Mouse (Mus musculus): ENCODE measurements around the gene Rangap1. TPM values are rescaled to one million over a fixed set of nuclear protein-coding genes. Genes with fewer than 3 reads are reported as not detected.

The Rangap1 gene
- total RNA-seq (2015) (29.8 and 32.0 TPM in 2 replicates), total RNA-seq (2017) (76.5 and 79.1 TPM in 2 replicates)

- peak; percentile 80 for ATAC-seq (ENCODE audit: poor library complexity, severe bottlenecking)
These were observed at the start of gene Rangap1, which contains the start of gene Zc3h7b for GRCm38 (mm10) chr15:81744992-81745600. Gene Rangap1, minus strand, starts transcription at chr15:81745530. Gene Zc3h7b, plus strand, starts transcription at chr15:81745057.

GRCm38 (mm10) chr15:81792444-81792843 is 47.1 kb upstream of the Rangap1 start:
- ATAC-seq (ENCODE audit: poor library complexity, severe bottlenecking): no peak

GRCm38 (mm10) chr15:81787525-81787924 is 42.2 kb upstream of the Rangap1 start:
- no peak for ATAC-seq (ENCODE audit: poor library complexity, severe bottlenecking)

DNA sequence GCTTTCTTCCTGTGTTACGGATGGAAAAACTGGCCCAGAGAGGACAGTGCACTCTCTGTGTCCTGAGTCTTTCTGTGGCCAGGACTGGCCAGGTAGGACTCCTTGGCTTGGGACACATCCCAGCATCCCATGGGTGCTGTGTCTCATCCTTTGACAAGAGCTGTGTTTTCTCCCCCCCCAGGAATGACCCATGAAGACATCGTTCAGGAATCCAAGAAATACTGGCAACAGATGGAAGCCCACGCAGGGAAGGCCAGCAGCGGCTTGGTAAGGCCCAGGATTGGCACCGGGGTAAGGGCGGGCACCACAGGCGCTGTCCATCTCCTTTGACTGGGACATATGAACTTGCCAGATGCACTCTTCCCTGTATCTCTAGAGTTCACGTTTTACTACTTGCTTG is 40.4 kb upstream of the Rangap1 start:
- no peak for ATAC-seq (ENCODE audit: poor library complexity, severe bottlenecking)

GRCm38 (mm10) chr15:81784762-81785161 is 39.4 kb upstream of the Rangap1 start:
- no peak for ATAC-seq (ENCODE audit: poor library complexity, severe bottlenecking)

- ATAC-seq (ENCODE audit: poor library complexity, severe bottlenecking): no peak
These were observed 36.5 kb upstream of the Rangap1 start for GRCm38 (mm10) chr15:81781816-81782215.

- no peak for ATAC-seq (ENCODE audit: poor library complexity, severe bottlenecking)
These were observed 31.5 kb upstream of the Rangap1 start for GRCm38 (mm10) chr15:81776631-81777422.

- ATAC-seq (ENCODE audit: poor library complexity, severe bottlenecking): no peak
These were observed 29.3 kb upstream of the Rangap1 start for GRCm38 (mm10) chr15:81774505-81775171.

GRCm38 (mm10) chr15:81772431-81773120 is 27.2 kb upstream of the Rangap1 start:
- ATAC-seq (ENCODE audit: poor library complexity, severe bottlenecking): no peak

DNA sequence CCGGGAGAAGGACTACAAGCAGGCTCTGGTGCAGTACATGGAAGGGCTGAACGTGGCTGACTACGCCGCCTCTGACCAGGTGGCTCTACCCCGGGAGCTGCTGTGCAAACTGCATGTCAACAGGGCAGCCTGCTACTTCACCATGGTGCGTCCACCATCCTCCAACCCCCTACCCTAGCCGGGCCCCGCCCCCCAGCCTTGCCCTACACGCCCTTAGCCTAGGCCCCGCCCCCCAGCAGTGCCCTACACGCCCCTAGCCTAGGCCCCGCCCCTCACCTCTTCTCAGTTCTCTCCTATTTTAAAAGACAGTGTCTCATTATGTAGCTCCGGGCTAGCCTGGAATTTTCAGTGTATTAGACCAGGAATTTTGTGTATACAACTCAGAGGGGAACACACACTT is 23.7 kb upstream of the Rangap1 start:
- ATAC-seq (ENCODE audit: poor library complexity, severe bottlenecking): no peak

- no peak for ATAC-seq (ENCODE audit: poor library complexity, severe bottlenecking)
These were observed 21.1 kb upstream of the Rangap1 start for GRCm38 (mm10) chr15:81766439-81766838.

GRCm38 (mm10) chr15:81765651-81766050 is 20.3 kb upstream of the Rangap1 start:
- no peak for ATAC-seq (ENCODE audit: poor library complexity, severe bottlenecking)

- ATAC-seq (ENCODE audit: poor library complexity, severe bottlenecking): no peak
These were observed 19.2 kb upstream of the Rangap1 start for GRCm38 (mm10) chr15:81764573-81764972.

DNA sequence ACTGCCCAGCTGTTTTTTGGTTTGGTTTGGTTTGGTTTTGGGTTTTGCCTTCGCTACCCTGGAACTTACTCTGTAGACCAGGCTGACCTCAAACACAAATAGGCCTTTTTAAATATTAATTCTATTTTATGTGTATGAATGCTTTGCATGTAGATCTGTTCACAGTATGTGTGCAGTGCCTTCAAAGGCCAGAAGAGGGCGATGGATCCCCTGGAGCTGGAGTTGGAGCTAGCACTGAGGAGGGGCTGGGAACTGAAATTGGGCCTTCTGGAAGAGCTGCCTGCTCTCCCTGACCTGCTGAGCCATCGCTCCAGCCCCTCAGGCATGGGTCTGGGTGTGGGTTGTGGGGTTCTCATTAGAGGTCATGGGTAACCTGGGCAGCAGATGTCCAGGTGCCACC is 16.6 kb upstream of the Rangap1 start:
- no peak for ATAC-seq (ENCODE audit: poor library complexity, severe bottlenecking)

DNA sequence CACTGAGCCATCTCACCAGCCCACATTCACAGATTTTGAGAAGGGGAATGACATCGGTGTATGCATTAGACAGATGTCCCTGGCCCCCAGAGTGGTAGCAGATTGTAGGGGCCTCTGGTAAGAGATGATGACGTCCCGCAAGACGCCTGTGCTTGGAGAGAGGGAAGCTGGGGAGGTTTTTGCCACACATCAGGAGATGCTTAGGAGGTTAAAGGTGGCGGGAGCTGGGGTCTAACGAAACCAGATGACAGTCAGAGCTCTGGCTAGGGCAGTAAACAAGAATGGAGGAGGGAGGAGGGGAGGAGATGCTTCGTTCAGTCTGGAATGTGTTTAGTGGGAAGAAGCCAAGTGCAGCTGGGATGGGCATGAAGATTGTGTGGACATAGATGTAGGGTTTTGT is 16.1 kb upstream of the Rangap1 start:
- no peak for ATAC-seq (ENCODE audit: poor library complexity, severe bottlenecking)

GRCm38 (mm10) chr15:81760361-81761079 is 15.2 kb upstream of the Rangap1 start:
- no peak for ATAC-seq (ENCODE audit: poor library complexity, severe bottlenecking)

GRCm38 (mm10) chr15:81759542-81759941 is 14.2 kb upstream of the Rangap1 start:
- no peak for ATAC-seq (ENCODE audit: poor library complexity, severe bottlenecking)

DNA sequence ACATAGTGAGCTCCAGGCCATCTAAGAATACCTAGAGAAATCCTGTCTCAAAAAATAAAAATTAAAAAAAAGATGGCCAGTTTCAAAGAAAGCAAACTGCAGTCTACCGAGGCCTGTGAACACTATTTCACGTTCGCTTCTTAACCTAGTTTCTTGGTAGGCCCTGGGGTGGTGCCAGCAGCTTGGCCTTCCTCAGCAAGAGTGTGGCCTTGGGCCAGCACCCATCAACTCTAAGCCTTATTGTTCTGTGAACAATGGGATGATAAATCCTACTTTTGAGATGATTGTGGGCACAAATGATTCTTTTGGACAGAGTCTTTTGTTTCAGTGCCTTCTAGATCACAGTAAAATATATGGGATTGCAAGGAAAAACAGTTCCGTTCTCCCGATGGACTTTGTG is 13.4 kb upstream of the Rangap1 start:
- no peak for ATAC-seq (ENCODE audit: poor library complexity, severe bottlenecking)

DNA sequence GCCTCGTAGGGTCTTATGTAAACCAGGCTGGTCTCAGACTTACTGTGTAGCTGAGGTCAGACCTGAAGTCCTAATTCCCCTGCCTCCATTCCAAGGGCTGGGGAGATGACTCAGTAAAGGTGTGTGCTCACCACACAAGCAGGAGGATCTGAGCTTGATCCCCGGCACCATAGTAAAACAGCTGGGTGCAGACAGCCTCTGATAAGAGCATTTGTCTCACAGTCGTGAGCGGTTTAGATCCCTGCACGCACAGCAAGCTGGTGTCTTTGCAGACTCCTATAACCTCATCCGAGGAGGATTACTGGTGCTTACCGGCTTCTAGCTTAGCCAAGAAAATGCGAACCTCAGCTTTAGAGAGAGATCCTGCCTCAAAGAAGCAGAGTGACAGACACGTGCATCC is 8.3 kb upstream of the Rangap1 start:
- ATAC-seq (ENCODE audit: poor library complexity, severe bottlenecking): no peak

- no peak for ATAC-seq (ENCODE audit: poor library complexity, severe bottlenecking)
These were observed 4.4 kb upstream of the Rangap1 start for GRCm38 (mm10) chr15:81749742-81750141.
